Mouse (Mus musculus): Measurements from ENCODE around the gene Lrrc4.

- TF ChIP-seq FLI1 (IDR thresholded peaks at IDR 0.05; ENCODE audit: low read length) (no peak), GATA1 (IDR thresholded peaks at IDR 0.05; ENCODE audit: borderline replicate concordance, low read length) (no peak)
Measured at GRCm38 (mm10) chr6:28735116-28735515, 96.4 kb downstream of the Lrrc4 start.
